Mouse (Mus musculus) splenic B cell, adult 2 months (primary cell): ENCODE data around the gene Mcm3ap.

Experiments
- DNase-seq: peaks from one replicate; pipeline ENCODE4 v3.0.0-alpha.2; 2011; ENCODE audit warnings: low read depth, low spot score
- H3K27me3 ChIP-seq: 2 replicates; pipeline ENCODE4 v1.6.1; 2012; ENCODE audit warnings: mild to moderate bottlenecking, low read length, moderate library complexity, mixed read lengths; ENCODE audit not compliant: control insufficient read depth, poor library complexity, insufficient read depth, severe bottlenecking
- H3K36me3 ChIP-seq: 2 replicates; pipeline ENCODE4 v1.6.1; 2012; ENCODE audit warnings: mild to moderate bottlenecking, low read length, moderate library complexity, mixed read lengths; ENCODE audit not compliant: control insufficient read depth, poor library complexity, insufficient read depth, severe bottlenecking

Gene Mcm3ap

DNA sequence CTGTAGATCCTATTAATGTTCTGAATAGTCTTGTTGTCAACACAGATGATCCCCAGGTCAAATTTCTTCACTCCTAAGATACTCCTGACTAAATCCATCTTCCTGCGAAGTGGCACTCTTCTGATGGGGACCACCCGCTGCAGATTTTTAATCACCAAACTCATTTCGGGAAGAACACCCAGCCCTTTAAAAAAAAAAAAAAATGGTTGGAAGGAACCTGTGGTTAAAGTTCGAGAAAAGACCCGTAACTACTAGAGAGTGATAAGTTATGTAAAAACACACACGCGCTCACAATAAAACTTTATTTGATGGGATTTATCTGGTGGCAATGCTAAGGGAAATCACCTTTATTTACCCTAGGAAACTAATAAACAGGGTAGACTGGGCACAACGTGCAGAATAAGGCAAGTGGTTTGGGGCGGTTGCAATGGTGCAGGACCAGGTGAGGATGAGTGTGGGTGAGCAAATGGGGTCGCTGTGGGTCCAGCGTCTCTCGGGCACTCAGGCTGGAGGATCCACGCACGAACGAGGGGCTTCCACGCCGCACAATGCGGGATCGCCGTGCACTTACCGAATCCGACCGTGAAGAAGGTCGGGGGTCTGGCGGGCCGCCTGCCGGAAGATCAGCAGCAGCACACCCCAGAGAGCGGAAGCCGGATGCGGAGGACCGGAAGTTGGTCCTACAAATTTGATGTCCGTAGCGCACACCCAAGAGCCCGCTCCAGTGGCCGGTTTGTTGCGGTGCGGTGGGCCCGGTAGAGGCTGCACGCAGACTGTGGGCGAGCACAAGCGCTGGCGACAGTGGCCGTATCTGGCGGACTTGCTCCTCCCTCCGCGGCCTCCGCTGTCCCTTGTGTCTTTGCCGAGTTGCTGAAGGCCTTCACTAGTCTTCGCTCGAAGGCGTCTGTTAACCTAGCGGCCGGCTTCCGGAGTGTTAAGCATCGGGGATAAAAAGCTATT lies at the start of gene Mcm3ap, which contains the start of gene Ybey:
Gene Mcm3ap (plus strand): TSS at position 725 of the 960 bp plus-strand sequence.
Gene Ybey (minus strand): TSS at position 912 of the 960 bp plus-strand sequence.
- Histone ChIP-seq H3K27me3 (no peaks in the 10 kb centered on the region), H3K36me3 (peaks cover 8% of the 10 kb centered on the region; the same call in 1 of the 2 replicates)
- peak; percentile 90 for DNase-seq

DNA sequence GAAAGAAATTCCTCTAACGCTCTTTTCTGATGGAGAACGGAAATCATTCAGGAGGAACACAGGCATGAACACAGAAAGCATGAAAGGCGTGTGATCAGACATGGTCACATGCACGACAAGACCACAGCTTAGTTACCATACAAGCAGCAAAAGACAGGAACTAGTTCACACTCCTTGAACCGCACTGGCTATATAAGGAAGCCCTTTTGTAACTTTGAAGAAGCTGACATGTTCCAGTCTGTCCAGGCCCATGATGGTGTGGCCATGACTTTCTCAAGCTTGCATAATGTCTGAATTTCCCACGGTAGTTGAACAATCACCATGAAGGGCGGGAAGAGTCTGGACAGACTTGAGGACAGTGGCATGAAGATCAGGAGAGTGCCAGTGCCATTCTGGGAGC lies 43.1 kb upstream of the Mcm3ap start:
- H3K27me3 ChIP-seq, result no peaks in the 10 kb centered on the region
- peaks cover 14% of the 10 kb centered on the region for H3K36me3 ChIP-seq
- no peak for DNase-seq

DNA sequence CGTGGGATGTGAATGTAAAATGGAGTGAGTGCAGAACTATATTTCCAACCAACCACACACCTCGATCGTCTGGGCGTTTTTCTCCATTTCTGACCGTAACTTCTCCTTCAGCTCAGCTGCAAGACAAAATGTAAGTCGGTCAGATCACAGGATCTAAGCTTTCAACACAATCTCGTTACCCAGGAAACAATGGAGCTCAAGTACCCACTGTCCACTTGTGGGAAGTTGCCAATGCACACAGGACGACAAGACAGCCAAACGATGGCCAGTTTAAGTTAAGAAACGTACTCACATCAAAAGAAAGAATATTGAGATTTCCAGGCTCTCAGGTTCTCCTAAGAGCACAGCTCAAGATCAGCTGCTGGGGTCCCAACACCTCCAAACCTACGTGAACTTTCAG lies 34.8 kb upstream of the Mcm3ap start:
- Histone ChIP-seq H3K36me3 (peaks cover 20% of the 10 kb centered on the region), H3K27me3 (no peaks in the 10 kb centered on the region)
- no peak for DNase-seq

GRCm38 (mm10) chr10:76439107-76439890 lies 29.4 kb upstream of the Mcm3ap start:
- no peak for DNase-seq
- Histone ChIP-seq H3K27me3 (no peaks in the 10 kb centered on the region), H3K36me3 (peaks cover 7% of the 10 kb centered on the region; the same call in 1 of the 2 replicates)

DNA sequence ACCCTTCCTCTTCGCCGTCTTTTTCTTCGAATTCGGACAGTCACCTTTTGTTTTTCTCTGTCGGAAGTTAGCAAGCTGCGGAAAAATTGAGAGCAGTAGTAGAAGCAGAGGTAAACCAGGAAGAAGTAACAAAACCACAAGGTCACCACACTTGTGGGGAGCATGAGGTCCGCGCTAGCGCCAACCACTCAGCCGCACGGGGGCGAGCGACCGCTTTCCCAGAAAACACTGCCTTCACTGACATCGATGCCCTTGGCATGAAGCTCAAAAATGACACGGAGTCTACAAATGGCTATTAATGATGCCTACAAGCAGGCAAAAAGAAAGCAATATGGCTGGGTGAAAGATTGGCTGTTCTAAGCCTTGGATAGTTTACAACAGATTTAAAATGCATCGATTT lies 28.4 kb upstream of the Mcm3ap start, which contains the start of gene AC141477.1:
Gene AC141477.1 (minus strand): TSS at position 164 of the 400 bp plus-strand sequence.
- no peak for DNase-seq
- Histone ChIP-seq H3K27me3 (no peaks in the 10 kb centered on the region), H3K36me3 (peaks cover 3% of the 10 kb centered on the region; the same call in 1 of the 2 replicates)

- Histone ChIP-seq H3K27me3 (no peaks in the 10 kb centered on the region), H3K36me3 (peaks cover 2% of the 10 kb centered on the region; the same call in 1 of the 2 replicates)
- peak; percentile 98 for DNase-seq
Observed at GRCm38 (mm10) chr10:76442178-76443088, 26.3 kb upstream of the Mcm3ap start, which contains the start of gene Pcnt. Gene Pcnt (minus strand): TSS chr10:76442786.

DNA sequence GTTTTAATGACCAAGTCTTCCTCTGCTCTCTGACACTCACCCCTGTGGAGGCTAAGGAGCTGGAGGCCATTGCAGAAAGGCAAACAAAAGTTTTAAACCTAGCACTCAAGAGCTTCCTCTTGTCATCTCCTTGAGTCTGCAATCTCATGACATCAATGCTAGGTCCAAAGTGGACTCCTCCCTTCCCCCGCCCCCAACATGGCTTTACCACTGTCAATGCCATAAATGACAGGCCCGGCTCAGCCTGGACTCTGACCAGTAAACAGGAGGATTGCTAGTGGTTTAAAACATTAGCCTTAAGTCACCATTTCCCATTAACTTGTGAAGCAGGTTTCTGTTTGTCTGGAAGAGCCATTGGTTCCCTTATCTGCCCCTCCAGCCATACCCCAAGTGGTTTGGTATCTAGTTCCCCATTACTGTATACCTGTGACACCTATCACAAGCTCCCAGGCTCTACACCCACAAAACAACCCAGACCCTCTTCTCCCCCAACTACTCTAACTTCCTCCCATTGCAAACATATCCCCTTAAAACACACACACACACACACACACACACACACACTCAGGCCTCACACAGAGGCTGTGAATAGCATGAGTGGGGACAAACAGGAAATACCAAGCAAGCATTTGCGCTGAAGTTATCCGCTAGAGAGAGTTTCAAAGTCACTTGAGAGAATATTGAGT lies 22.6 kb upstream of the Mcm3ap start:
- Histone ChIP-seq H3K36me3 (no peaks in the 10 kb centered on the region), H3K27me3 (no peaks in the 10 kb centered on the region)
- DNase-seq, result no peak

GRCm38 (mm10) chr10:76447406-76448229 lies 21.1 kb upstream of the Mcm3ap start:
- H3K36me3 ChIP-seq, result no peaks in the 10 kb centered on the region
- DNase-seq, result no peak
- no peaks in the 10 kb centered on the region for H3K27me3 ChIP-seq

- H3K27me3 ChIP-seq, result no peaks in the 10 kb centered on the region
- no peak for DNase-seq
- H3K36me3 ChIP-seq, result no peaks in the 10 kb centered on the region
Observed at GRCm38 (mm10) chr10:76448851-76449250, 19.9 kb upstream of the Mcm3ap start, which contains the start of gene 2610028H24Rik. Gene 2610028H24Rik (plus strand): TSS chr10:76449081.

DNA sequence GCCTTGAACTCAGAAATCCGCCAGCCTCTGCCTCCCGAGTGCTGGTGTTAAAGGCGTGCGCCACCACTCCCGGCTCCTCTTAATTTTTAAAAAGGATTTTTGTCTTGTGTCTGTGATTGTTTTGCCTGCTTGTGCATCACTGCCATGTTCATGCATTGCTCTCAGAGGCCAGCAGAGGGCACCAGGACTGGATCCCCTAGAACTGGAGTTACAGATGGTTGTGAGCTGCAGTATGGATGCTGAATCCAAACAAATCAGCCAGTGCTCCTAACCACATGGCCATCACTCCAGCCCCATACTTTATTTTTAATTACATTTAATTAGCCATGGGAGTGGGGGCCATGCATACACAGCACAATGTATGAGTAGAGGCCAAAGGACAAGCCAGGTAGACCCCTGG lies 13.4 kb upstream of the Mcm3ap start:
- H3K36me3 ChIP-seq, result no peaks in the 10 kb centered on the region
- peak; percentile 63 for DNase-seq
- no peaks in the 10 kb centered on the region for H3K27me3 ChIP-seq

GRCm38 (mm10) chr10:76461255-76461654 lies 7.5 kb upstream of the Mcm3ap start:
- DNase-seq, result no peak
- H3K36me3 ChIP-seq, result 0 out of 2 replicates have a peak, but pooled peaks cover 1% of the 10 kb centered on the region
- no peaks in the 10 kb centered on the region for H3K27me3 ChIP-seq

GRCm38 (mm10) chr10:76462312-76462711 lies 6.4 kb upstream of the Mcm3ap start:
- H3K36me3 ChIP-seq, result 0 out of 2 replicates have a peak, but pooled peaks cover 1% of the 10 kb centered on the region
- no peaks in the 10 kb centered on the region for H3K27me3 ChIP-seq
- DNase-seq, result no peak

GRCm38 (mm10) chr10:76462721-76463120 lies 6.0 kb upstream of the Mcm3ap start:
- no peak for DNase-seq
- 0 out of 2 replicates have a peak, but pooled peaks cover 1% of the 10 kb centered on the region for H3K36me3 ChIP-seq
- no peaks in the 10 kb centered on the region for H3K27me3 ChIP-seq
